Mouse (Mus musculus) right cerebral cortex, adult 18-20 months (tissue): ENCODE data around the gene Cela3b.
"Not testable (repeated sequence)": the region's sequence is repeated elsewhere in the genome, so short reads cannot be mapped to it uniquely, and the experiment has no call there.

Source experiments
- DNase-seq: peaks from one replicate; pipeline ENCODE4 v3.0.0; 2022; ENCODE audit warnings: mixed read lengths

The Cela3b gene

GRCm38 (mm10) chr4:137412185-137412709 is 18.1 kb downstream of the Cela3b start:
- not testable (repeated sequence) for DNase-seq

- DNase-seq, result no peak
Observed at GRCm38 (mm10) chr4:137409691-137410090, 20.6 kb downstream of the Cela3b start, which contains the start of gene Cela3a. Gene Cela3a, minus strand, starts transcription at chr4:137409791.

- no peak for DNase-seq
Observed at GRCm38 (mm10) chr4:137405571-137405970, 24.8 kb downstream of the Cela3b start.

GRCm38 (mm10) chr4:137396641-137397525 is 33.5 kb downstream of the Cela3b start:
- no peak for DNase-seq

DNA sequence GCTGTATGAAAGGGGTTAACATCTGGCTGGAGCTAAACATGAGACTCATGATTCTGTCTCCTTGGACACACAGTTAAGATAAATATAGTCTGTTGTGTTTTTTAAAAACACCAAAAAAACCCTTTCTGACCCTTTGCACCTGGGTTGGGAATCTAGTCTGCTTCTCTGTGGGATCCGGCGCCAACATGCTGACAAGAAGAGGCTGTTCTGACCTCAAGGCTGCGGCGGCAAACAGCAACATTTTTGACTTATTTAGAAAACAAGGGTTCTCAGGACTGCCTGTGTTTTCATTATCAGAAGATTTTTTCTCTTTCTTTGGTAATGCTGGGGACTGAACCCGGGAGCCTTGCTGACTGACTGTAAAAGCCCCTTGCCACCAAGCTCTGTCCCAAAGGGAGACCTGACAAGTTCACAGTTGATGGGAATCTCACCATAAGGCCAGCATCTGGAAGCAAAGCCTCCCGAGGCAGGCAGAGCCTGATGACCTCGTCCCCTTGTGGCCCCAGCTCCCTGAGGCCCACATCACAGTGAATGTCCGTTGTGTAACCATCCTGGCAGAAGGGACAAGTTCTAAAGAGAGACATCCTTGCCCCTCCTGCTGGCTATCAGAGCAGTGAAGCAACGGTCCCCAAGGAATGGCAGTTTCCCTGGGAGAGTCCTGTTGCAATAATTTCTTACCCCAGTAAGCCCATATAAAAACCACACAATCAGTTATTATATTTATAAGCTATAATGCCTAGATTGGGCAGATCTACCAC is 36.8 kb downstream of the Cela3b start:
- DNase-seq, result no peak

DNA sequence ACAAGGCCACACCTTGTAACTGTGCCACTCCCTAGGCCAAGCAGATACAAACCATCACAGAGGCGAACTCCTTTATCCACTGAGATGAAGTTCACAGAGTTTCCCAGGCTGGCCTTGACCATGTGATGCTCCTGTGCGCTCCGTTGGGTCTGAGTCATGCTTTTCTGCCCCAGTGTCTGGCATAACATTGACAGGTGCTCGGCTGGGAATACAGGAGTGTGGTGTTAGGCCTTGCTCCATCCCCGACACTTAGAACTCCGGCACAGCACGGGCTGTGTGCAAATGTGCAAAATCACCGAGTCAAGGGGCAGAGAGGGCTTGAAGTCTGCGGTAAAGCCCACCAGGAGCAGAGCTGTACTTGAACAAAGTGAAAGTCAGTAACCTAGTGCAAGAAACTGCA is 37.5 kb downstream of the Cela3b start:
- no peak for DNase-seq

DNA sequence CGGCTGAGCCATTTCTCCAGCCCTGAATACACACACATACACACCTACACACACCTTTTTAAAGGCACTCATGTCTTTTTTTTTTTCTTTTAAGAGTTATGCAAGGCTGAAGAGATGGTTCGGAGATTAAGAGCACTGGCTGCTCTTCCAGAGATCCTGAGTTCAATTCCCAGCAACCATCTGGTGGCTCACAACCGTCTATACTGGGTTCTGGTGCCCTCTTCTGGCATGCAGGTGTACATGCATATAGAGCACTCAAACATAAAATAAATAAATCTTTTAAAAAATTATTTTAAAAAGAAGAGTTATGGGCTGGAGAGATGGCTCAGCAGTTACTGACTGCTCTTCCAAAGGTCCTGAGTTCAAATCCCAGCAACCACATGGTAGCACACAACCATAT is 39.1 kb downstream of the Cela3b start:
- DNase-seq, result no peak

GRCm38 (mm10) chr4:137390196-137390595 is 40.1 kb downstream of the Cela3b start:
- DNase-seq, result no peak

DNA sequence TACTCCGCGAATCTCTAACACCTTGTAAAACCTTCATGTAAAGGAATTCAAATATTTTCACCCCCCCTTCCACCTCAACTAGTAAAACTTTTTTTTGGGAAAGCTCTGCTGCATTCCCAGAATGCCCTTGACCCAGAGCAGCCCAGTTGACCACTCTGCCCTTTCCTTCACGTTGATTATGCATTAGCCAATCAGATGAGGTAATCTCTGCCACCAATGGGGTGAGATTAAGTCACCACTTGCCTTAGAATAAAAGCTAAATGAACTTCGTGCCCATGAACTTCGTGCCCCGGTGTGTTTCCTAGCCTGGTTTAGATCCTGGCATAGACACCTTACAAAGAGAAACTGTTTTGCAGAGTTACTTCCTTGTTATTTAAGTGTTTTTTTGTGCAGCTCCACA is 41.4 kb downstream of the Cela3b start:
- DNase-seq, result no peak

DNA sequence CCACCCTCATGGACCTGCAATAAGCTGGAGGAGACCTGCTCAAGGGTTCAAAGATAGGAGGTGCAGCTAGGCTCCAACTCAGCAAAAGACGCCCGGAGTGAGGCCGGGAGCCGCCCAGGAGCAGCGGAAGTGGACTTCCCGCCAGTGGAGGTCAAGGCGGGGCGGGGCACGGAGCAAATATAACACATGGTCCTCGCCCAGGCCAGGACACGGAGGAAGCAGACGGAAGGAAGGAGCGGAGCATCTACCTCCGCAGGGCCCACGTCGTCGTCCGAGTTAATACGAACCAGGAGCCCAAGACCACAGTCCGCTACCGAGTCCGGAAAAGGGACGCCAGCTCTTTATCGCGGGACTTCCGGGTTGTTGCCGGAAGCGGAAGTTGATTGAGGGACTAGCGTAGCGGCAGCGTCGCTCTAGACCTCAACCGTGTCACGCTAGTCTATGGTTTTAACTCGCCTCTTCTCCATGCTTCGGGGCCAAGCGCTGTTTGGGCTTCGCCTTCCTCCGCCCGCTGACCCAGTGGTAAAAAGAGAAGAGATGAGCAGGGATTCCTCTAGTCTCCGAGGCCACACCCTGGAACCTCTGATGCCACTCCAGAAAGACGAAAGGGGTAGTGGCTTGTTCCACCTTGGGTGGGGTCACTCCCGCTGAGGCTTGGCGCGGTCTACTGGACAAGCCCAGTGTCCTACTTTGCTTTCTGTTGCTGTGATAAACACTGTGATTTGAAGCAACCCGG is 42.1 kb downstream of the Cela3b start:
- peak; percentile 90 for DNase-seq

- no peak for DNase-seq
Observed at GRCm38 (mm10) chr4:137387482-137388058, 42.8 kb downstream of the Cela3b start.

GRCm38 (mm10) chr4:137380702-137381605 is 49.4 kb downstream of the Cela3b start:
- no peak for DNase-seq

DNA sequence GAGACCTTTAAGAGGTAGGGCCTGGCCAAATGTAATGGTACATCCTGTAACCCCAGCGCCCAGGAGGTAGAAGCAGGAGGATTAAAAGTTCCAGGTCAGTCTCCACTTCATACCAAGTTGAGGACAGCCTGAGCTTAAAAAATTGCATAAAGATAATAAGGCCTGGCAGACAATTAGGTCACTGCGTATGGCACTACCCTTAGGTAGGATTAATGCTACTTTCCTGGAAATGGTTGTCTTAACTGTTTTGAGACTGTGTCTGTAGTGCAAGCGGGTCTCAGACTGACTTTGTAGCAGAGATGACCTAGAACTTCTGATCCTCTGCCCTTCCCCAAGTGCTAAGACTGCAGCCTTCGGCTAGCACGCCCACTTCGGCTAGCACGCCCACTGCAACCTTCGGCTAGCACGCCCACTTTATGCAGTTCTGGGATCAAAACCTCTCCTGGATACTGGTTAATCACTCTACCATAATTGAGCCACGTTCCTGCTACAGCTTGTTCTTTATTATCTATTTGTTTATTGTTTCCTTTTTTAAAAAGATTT is 50.6 kb downstream of the Cela3b start:
- no peak for DNase-seq

GRCm38 (mm10) chr4:137379085-137379484 is 51.3 kb downstream of the Cela3b start:
- no peak for DNase-seq

GRCm38 (mm10) chr4:137377526-137378304 is 52.6 kb downstream of the Cela3b start:
- DNase-seq, result no peak

- DNase-seq, result no peak
Observed at GRCm38 (mm10) chr4:137376778-137377177, 53.6 kb downstream of the Cela3b start.

DNA sequence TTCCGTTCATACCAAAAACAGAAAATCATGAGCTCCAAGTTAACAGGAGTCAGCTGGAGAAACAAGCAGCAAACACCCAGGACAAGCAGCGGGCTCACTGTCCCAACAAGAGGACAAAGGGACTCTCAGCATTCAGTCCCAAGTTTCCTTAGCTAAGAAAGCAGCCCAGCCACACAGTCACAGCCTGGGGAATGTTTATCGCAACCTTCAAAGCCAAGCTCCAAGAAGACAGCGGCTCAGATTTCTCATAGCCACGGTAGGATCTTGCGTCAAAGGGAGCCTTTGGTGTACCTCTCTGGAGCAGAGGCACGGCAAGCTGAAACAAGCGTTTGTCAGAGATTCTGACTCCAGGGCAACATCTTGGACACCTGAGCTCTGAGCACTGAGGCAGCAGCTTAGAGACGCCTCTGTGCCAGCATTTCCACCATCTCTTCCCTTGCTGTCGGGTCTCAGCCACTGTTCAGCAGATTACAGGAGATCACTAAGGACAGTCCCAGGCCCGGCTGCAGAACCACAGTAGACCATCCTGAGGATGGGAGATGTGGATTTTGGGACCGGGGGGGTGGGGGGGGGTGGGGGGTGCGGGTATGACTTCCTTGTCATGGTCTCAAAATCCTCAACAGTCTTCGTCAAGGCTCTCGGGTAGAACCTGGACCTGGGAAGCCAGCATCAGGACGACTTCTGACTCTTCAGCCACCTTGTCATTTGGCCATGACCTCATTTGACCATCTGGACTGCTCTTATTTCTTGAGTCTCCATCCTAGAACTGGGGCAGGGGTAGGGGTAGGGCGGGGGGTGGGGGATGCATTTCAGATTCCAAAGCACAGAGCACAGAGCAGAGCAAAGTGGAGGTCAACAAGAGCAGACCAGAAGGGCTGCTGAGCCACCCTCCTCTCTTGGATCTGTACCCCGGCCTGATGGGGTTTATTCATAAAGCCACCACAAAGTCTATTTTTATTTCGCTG is 54.7 kb downstream of the Cela3b start:
- DNase-seq, result no peak

GRCm38 (mm10) chr4:137373711-137374110 is 56.6 kb downstream of the Cela3b start:
- no peak for DNase-seq
